Mouse (Mus musculus): ENCODE measurements around the gene Sez6l2. TPM values are rescaled to one million over a fixed set of nuclear protein-coding genes. Genes with fewer than 3 reads are reported as not detected.

Gene Sez6l2
- polyA plus RNA-seq, 1 experiment = 1.2 TPM

DNA sequence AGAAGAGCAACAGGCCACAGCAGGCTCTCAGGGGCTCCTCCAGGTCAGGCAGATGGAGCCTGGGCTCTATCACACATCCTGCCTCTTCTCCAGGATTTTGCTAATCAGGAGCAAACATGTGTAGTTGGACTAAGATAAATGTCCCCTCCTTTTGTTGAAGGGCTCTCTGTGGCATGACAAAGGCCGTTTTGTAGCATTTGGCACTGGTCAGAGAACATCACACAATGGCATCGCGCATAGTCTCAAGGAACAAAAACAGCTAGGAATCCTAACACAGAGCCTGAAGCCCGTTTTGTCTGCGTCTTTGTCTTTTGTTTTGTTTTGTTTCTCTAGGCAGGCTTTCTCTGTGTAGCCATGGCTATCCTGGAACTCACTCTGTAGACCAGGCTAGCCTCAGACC lies 26.4 kb upstream of the Sez6l2 start:
- no peaks in the 10 kb centered on the region for H3K36me3 ChIP-seq (ENCODE audit: control insufficient read depth, insufficient read depth, low read length)
- no peak overlapping the region for H3K4me3 ChIP-seq (ENCODE audit: insufficient read depth, low read depth, low read length)
- peaks cover 6% of the 10 kb centered on the region; the same call in 1 of the 2 replicates for H3K4me1 ChIP-seq (ENCODE audit: control insufficient read depth, insufficient read depth, low read length)
- TF ChIP-seq CTCF (conservative IDR thresholded peaks at IDR 0.05; ENCODE audit: insufficient read depth, insufficient read length, low read depth, low read length) (no peak), POLR2A (IDR thresholded peaks at IDR 0.05; ENCODE audit: low read depth, low read length) (no peak)
- DNase-seq = no peak
- no peak overlapping the region for H3K27ac ChIP-seq (ENCODE audit: insufficient read depth, low read depth, low read length)
- WGBS = 71% methylated on average over 5 of the region's 5 CpGs
- H3K27me3 ChIP-seq (replicated peaks; ENCODE audit: control insufficient read depth, insufficient read depth, low read length) = no peaks in the 10 kb centered on the region

DNA sequence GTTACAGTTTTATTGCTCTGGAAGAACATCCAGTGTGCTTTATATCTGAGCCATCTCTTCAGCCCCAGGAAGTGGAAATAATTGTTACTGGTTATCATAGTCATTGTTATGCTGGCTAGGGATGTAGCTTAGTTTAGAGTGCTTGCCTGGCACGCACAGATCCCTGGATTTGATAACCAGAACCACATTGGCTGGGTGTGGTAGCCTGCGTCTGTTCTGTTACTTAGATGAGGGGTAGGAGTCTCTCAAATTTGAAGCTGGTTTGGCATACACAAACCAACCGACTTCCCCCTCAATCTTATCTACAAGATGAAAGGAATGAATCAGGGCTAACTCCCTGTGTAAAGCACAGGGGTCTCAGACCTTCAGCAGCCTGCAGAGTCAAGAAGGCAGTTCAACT lies 24.1 kb upstream of the Sez6l2 start:
- Histone ChIP-seq H3K27me3 (replicated peaks; ENCODE audit: control insufficient read depth, insufficient read depth, low read length) (no peaks in the 10 kb centered on the region), H3K4me3 (ENCODE audit: insufficient read depth, low read depth, low read length) (no peak overlapping the region), H3K36me3 (ENCODE audit: control insufficient read depth, insufficient read depth, low read length) (no peaks in the 10 kb centered on the region), H3K4me1 (ENCODE audit: control insufficient read depth, insufficient read depth, low read length) (peaks cover 8% of the 10 kb centered on the region; the same call in 1 of the 2 replicates), H3K27ac (ENCODE audit: insufficient read depth, low read depth, low read length) (no peak overlapping the region)
- DNase-seq = no peak
- TF ChIP-seq POLR2A (IDR thresholded peaks at IDR 0.05; ENCODE audit: low read depth, low read length) (no peak), CTCF (conservative IDR thresholded peaks at IDR 0.05; ENCODE audit: insufficient read depth, insufficient read length, low read depth, low read length) (no peak)
- WGBS = 47% methylated on average over 3 of the region's 3 CpGs

DNA sequence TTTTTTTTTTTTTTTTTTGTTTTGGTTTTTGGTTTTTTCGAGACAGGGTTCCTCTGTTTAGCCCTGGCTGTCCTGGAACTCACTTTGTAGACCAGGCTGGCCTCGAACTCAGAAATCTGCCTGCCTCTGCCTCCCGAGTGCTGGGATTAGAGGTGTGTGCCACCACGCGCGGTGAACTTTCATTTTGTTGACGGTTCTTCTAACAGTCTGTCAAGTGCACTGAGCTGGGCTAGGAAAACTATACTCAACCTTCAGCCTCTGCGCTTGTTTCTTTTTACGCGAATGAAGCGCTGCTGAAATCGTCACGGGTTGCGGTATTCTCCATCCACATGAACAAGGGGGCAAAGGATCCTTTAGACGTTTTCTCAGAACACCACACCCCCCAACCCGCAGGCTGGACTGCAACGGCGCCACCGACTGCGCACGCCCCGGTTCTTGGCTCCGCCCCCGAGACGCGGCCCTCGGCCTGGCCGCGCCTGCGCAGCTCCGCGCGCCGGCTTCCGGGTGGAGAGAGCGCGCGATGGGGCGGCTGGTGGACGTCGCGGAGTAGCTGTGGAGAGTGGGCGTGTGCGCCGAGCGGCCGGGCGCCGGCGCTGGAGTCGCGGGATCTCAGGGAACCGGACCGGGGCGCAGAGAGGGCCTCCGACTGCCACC lies 21.9 kb upstream of the Sez6l2 start, which contains the start of gene Kctd13:
Gene Kctd13 (plus strand): TSS at position 496 of the 654 bp plus-strand sequence.
- peak; percentile 96 for DNase-seq
- Histone ChIP-seq H3K36me3 (ENCODE audit: control insufficient read depth, insufficient read depth, low read length) (no peaks in the 10 kb centered on the region), H3K27me3 (replicated peaks; ENCODE audit: control insufficient read depth, insufficient read depth, low read length) (no peaks in the 10 kb centered on the region), H3K4me3 (ENCODE audit: insufficient read depth, low read depth, low read length) (peak within 1 kb of the TSS; percentile 91), H3K27ac (ENCODE audit: insufficient read depth, low read depth, low read length) (peak within 1 kb of the TSS; percentile 77; the same call in 1 of the 2 replicates), H3K4me1 (ENCODE audit: control insufficient read depth, insufficient read depth, low read length) (peaks cover 3% of the 10 kb centered on the region; the same call in 1 of the 2 replicates)
- WGBS = 2% methylated on average over 56 of the region's 56 CpGs
- TF ChIP-seq CTCF (conservative IDR thresholded peaks at IDR 0.05; ENCODE audit: insufficient read depth, insufficient read length, low read depth, low read length) (no peak), POLR2A (IDR thresholded peaks at IDR 0.05; ENCODE audit: low read depth, low read length) (no peak)

DNA sequence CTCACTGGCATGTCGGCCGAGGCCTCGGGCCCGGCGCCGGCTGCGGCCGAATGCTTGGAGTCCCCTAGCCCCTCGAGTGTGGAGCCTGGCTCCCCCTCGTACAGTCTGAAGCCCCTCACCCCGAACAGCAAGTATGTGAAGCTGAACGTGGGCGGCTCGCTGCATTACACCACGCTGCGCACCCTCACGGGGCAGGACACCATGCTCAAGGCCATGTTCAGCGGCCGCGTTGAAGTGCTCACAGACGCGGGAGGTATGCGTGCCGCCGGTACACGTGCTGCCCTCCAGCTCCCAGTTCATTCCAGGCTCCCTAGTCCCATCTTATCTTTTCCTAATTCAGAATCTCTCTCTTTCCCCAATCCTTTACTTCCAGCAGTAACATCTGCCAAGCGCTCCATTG lies 21.3 kb upstream of the Sez6l2 start:
- no peak for TF ChIP-seq POLR2A (IDR thresholded peaks at IDR 0.05; ENCODE audit: low read depth, low read length)
- TF ChIP-seq CTCF (conservative IDR thresholded peaks at IDR 0.05; ENCODE audit: insufficient read depth, insufficient read length, low read depth, low read length) = no peak
- peak; percentile 18 for DNase-seq
- Histone ChIP-seq H3K36me3 (ENCODE audit: control insufficient read depth, insufficient read depth, low read length) (no peaks in the 10 kb centered on the region), H3K4me3 (ENCODE audit: insufficient read depth, low read depth, low read length) (peak overlapping the region; percentile 91), H3K27me3 (replicated peaks; ENCODE audit: control insufficient read depth, insufficient read depth, low read length) (no peaks in the 10 kb centered on the region), H3K4me1 (ENCODE audit: control insufficient read depth, insufficient read depth, low read length) (peaks cover 3% of the 10 kb centered on the region; the same call in 1 of the 2 replicates), H3K27ac (ENCODE audit: insufficient read depth, low read depth, low read length) (no peak overlapping the region)
- WGBS = 1% methylated on average over 27 of the region's 27 CpGs

DNA sequence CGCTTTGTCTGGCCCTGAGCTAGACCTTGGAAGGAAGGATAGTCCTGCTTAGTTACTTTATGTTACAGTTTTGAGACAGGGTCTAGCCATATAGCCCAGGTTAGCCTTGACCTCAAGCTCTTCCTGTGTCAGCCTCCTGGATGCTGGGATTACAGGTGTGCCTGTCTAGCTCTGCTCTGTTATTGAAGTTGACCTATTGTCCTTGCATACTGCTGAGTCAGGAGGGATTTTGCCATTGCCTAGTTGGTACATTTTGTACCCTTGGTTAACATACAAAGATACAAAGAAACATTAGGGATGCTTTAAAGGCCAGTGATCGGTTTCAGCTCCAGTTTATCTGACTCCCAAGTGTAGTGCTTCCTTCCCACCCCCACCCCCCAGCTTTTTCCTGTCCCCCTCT lies 17.7 kb upstream of the Sez6l2 start:
- no peaks in the 10 kb centered on the region for H3K36me3 ChIP-seq (ENCODE audit: control insufficient read depth, insufficient read depth, low read length)
- no peak overlapping the region for H3K27ac ChIP-seq (ENCODE audit: insufficient read depth, low read depth, low read length)
- TF ChIP-seq CTCF (conservative IDR thresholded peaks at IDR 0.05; ENCODE audit: insufficient read depth, insufficient read length, low read depth, low read length) (no peak), POLR2A (IDR thresholded peaks at IDR 0.05; ENCODE audit: low read depth, low read length) (no peak)
- no peaks in the 10 kb centered on the region for H3K27me3 ChIP-seq (replicated peaks; ENCODE audit: control insufficient read depth, insufficient read depth, low read length)
- no peak overlapping the region for H3K4me3 ChIP-seq (ENCODE audit: insufficient read depth, low read depth, low read length)
- 76% methylated on average over 2 of the region's 2 CpGs for WGBS
- peaks cover 3% of the 10 kb centered on the region; the same call in 1 of the 2 replicates for H3K4me1 ChIP-seq (ENCODE audit: control insufficient read depth, insufficient read depth, low read length)
- peak; percentile 36 for DNase-seq

DNA sequence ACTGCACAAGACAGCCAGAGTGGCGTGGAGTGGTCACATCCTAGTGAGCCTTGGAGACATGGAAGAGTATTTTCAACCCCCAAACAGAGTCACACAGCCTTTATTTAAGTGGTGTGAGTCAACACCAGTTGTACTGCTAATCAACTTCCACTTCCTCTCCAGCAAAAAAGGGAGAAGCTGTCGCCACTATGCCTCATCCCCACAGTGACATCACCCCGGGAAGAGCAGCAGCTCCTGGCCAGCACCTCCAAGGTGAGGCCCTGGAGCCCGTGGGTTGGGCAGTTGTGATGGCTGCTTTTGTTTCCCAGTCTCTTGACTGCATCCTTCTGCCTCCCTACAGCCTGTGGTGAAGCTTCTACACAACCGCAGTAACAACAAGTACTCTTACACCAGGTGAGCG lies 9.2 kb upstream of the Sez6l2 start:
- Histone ChIP-seq H3K36me3 (ENCODE audit: control insufficient read depth, insufficient read depth, low read length) (no peaks in the 10 kb centered on the region), H3K4me3 (ENCODE audit: insufficient read depth, low read depth, low read length) (no peak overlapping the region), H3K27me3 (replicated peaks; ENCODE audit: control insufficient read depth, insufficient read depth, low read length) (no peaks in the 10 kb centered on the region), H3K4me1 (ENCODE audit: control insufficient read depth, insufficient read depth, low read length) (no peaks in the 10 kb centered on the region), H3K27ac (ENCODE audit: insufficient read depth, low read depth, low read length) (no peak overlapping the region)
- TF ChIP-seq CTCF (conservative IDR thresholded peaks at IDR 0.05; ENCODE audit: insufficient read depth, insufficient read length, low read depth, low read length) = no peak
- TF ChIP-seq POLR2A (IDR thresholded peaks at IDR 0.05; ENCODE audit: low read depth, low read length) = no peak
- WGBS = 65% methylated on average over 6 of the region's 6 CpGs
- DNase-seq = no peak

DNA sequence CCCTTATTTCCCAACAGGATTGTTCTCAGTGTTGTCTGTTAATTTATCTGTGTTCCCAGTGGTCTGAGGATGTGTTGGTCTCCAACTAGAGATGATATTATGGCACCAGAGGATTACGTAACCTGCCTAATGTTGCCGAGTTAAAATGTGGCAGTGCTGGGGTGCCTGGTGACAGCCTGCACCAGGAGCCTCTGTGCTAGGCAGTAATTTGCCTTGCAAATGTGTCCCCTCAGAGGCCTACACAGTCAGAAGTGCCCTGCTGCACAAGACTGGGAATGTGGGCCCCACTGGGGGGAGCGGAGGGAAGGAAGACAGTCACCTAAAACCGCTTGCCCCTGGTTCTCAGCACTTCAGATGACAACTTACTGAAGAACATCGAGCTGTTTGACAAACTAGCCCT lies 8.6 kb upstream of the Sez6l2 start:
- no peaks in the 10 kb centered on the region for H3K27me3 ChIP-seq (replicated peaks; ENCODE audit: control insufficient read depth, insufficient read depth, low read length)
- no peaks in the 10 kb centered on the region for H3K4me1 ChIP-seq (ENCODE audit: control insufficient read depth, insufficient read depth, low read length)
- WGBS = 77% methylated on average over 5 of the region's 5 CpGs
- TF ChIP-seq POLR2A (IDR thresholded peaks at IDR 0.05; ENCODE audit: low read depth, low read length) (no peak), CTCF (conservative IDR thresholded peaks at IDR 0.05; ENCODE audit: insufficient read depth, insufficient read length, low read depth, low read length) (no peak)
- no peak overlapping the region for H3K4me3 ChIP-seq (ENCODE audit: insufficient read depth, low read depth, low read length)
- H3K27ac ChIP-seq (ENCODE audit: insufficient read depth, low read depth, low read length) = no peak overlapping the region
- H3K36me3 ChIP-seq (ENCODE audit: control insufficient read depth, insufficient read depth, low read length) = no peaks in the 10 kb centered on the region
- DNase-seq = no peak
